Mouse (Mus musculus): ENCODE results near the gene Atp5d. TPM values are rescaled to one million over a fixed set of nuclear protein-coding genes. Genes with fewer than 3 reads are reported as not detected.

The Atp5d gene
- total RNA-seq, 1 experiment = 226 TPM

DNA sequence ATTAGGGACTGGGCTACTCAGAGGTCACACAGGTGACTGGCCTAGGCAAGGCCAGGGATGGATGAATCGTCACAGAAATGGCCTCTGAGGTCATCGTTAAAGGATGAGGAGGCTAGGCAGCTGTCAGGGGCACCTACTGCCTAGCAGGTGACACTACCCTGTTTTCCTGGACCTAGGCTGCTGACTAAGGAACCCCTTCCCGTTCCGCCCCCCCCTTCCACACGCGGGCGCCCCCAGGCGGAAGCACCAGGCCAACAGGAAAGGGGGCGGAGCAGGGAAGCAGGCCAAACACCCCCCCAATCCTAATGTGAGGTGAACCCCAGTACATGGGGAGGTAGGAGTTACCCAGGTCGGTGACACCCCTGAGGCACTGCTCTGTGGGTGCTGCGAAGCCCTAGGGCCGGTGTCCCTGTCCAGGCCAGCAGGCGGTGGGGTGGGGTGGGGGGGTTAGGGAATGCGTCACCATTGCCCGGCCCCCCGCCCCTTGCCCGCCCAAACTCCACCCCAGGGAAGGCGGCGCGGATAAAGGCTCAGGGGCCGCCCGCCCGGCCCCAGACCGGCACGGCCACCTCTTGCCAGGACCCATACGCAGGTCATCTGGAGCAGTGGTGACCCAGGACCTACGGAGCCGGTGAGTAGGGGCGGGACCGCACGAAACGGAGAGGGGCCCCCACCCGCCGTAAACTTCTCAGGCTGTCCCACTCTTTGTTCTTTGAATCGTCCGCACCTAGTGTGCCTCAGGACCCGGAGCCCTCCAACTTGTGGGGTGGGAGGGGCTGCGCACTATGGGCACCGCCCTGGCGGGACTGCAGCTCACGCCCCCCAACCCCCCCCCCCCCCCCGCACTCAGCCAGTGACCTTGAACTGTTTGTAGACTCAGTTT, 9.5 kb downstream of the Atp5d start, which contains the start of gene Midn:
Gene Midn, plus strand, starts transcription at position 554 of the 883 bp plus-strand sequence.
- TF ChIP-seq MAFK (IDR thresholded peaks at IDR 0.05; ENCODE audit: insufficient read depth, low read depth, low read length) (peak; percentile 67; the same call in 1 of the 2 replicates), HCFC1 (IDR thresholded peaks at IDR 0.05; ENCODE audit: borderline replicate concordance, insufficient read depth, low read length) (no peak)
- H3K9ac ChIP-seq (ENCODE audit: insufficient read depth, low read depth, low read length, poor library complexity, severe bottlenecking) = peak within 1 kb of the TSS; percentile 93
- peaks cover 46% of the 10 kb centered on the region for H3K36me3 ChIP-seq (ENCODE audit: control insufficient read depth, insufficient read depth, low read length, poor library complexity, severe bottlenecking)
- H3K9me3 ChIP-seq (ENCODE audit: control insufficient read depth, insufficient read depth, low read depth, low read length) = no peaks in the 10 kb centered on the region
- in situ Hi-C loops (cut with MboI; ENCODE audit: low sequenced_read_pairs in 2 of 2, unreplicated experiment in 2 of 2) = no loop called here
- peak within 1 kb of the TSS; percentile 80 to 83 for H3K4me3 ChIP-seq (ENCODE audit: insufficient read depth in 1 of 2, low read depth in 1 of 2, low read length in 2 of 2, poor library complexity in 1 of 2, severe bottlenecking in 1 of 2)
- no peak for DNase-seq (ENCODE audit: low read depth, low spot score)
- H3K4me1 ChIP-seq (ENCODE audit: control insufficient read depth in 2 of 2, insufficient read depth in 2 of 2, low read length in 2 of 2, poor library complexity in 1 of 2) = peaks cover 0 to 36% of the 10 kb centered on the region in 2 experiments; a peak in 3 of 4 replicates
- peak within 1 kb of the TSS; percentile 98 for H3K27ac ChIP-seq (ENCODE audit: insufficient read depth, low read depth, low read length, poor library complexity, severe bottlenecking)

DNA sequence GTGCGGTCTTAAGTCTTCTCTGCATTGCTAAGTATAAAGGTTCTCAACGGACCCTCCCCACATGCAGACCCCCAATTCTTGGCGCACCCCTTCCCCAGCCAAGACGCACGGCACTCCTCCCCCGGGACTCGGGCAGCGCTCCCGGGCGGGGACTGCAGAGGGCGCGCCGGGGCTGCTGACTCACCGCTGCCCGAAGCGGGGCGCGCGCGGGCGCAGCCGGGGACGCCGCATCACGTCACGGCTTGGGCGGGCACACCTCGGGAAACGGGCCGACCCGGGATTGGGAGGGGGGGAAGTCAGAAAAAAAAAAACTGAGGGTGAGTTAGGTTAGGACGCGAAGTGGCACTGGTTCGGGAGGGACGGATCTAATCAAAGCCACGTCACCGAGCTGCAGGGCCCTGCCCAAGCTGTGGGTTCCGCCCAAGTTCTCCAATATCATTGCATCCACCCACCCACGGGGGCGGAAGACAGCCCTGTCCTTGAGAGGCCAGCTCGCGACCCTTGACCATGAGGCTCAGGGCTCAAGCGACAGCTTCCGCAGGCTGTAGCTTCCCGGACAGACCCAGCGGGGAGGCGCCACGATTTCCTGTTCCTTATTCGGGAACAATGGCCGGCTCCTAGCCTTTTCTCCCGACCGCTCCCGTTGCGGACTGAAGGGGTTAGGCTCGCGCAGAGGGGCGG, 10.3 kb downstream of the Atp5d start:
- Histone ChIP-seq H3K4me1 (ENCODE audit: control insufficient read depth in 2 of 2, insufficient read depth in 2 of 2, low read length in 2 of 2, poor library complexity in 1 of 2) (peaks cover 0 to 38% of the 10 kb centered on the region in 2 experiments; a peak in 3 of 4 replicates), H3K36me3 (ENCODE audit: control insufficient read depth, insufficient read depth, low read length, poor library complexity, severe bottlenecking) (peaks cover 46% of the 10 kb centered on the region)

DNA sequence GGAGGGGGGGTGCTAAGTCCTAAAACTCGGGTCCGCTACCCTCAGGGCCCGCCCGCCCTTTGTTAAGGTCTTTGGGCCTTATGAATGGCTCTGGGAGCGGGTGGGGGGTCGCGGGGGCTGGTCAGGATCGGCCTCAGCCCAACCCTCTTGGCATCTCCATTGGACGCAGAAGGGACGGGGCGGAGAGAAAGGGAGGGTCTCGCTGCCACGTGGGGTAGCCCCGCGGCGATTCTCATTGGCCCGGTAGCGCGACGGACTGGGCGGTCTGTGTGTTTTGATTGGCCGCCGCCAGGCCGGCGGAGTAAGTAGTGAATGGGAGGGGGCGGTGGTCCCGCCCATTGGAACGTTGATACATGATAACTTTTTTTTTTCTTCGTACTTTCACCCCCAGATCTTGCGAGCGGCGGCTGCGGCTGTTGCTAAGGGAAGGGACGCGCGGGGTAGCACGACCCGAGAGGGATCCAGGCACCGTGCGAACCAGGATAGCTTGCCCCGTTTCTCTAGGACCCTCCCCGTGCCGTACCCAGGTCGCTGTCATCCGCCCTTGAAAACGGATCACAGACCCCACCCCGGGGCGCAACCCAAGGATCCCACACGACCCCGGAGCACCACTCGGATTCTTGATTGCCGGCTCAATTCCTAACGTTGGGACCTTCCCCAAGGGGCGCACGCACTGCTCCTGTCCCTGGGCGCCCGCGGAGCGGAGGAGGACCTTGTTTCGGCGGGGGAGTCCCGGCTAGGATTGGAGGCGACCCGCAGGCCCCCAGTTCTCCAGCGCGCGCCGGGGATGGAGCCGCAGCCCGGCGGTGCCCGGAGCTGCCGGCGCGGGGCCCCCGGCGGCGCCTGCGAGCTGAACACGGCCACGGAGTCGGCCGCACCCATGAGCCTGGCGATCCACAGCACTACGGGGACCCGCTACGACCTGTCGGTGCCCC, 11.1 kb downstream of the Atp5d start:
- H3K27ac ChIP-seq (ENCODE audit: insufficient read depth, low read depth, low read length, poor library complexity, severe bottlenecking) = peak overlapping the region; percentile 98
- in situ Hi-C loops (cut with MboI; ENCODE audit: low sequenced_read_pairs in 2 of 2, unreplicated experiment in 2 of 2) = no loop called here
- H3K36me3 ChIP-seq (ENCODE audit: control insufficient read depth, insufficient read depth, low read length, poor library complexity, severe bottlenecking) = peaks cover 46% of the 10 kb centered on the region
- peak overlapping the region; percentile 89 for H3K9ac ChIP-seq (ENCODE audit: insufficient read depth, low read depth, low read length, poor library complexity, severe bottlenecking)
- H3K4me1 ChIP-seq (ENCODE audit: control insufficient read depth in 2 of 2, insufficient read depth in 2 of 2, low read length in 2 of 2, poor library complexity in 1 of 2) = peaks cover 0 to 38% of the 10 kb centered on the region in 2 experiments; a peak in 3 of 4 replicates
- TF ChIP-seq ZC3H11A (IDR thresholded peaks at IDR 0.05; ENCODE audit: borderline replicate concordance, low read depth, low read length) (no peak), HCFC1 (IDR thresholded peaks at IDR 0.05; ENCODE audit: borderline replicate concordance, insufficient read depth, low read length) (no peak), MAFK (IDR thresholded peaks at IDR 0.05; ENCODE audit: insufficient read depth, low read depth, low read length) (no peak), CHD2 (IDR thresholded peaks at IDR 0.05; ENCODE audit: low read depth, low read length) (peak; percentile 66; the same call in 1 of the 2 replicates), ZNF384 (IDR thresholded peaks at IDR 0.05; ENCODE audit: low read depth, low read length) (peak; percentile 94)
- no peaks in the 10 kb centered on the region for H3K9me3 ChIP-seq (ENCODE audit: control insufficient read depth, insufficient read depth, low read depth, low read length)
- DNase-seq (ENCODE audit: low read depth, low spot score) = peak; percentile 97
- H3K4me3 ChIP-seq (ENCODE audit: insufficient read depth in 1 of 2, low read depth in 1 of 2, low read length in 2 of 2, poor library complexity in 1 of 2, severe bottlenecking in 1 of 2) = peak overlapping the region; percentile 80 to 89

More for the DNA sequence above, 10.3 kb downstream of the Atp5d start:
- Histone ChIP-seq H3K4me3 (ENCODE audit: insufficient read depth in 1 of 2, low read depth in 1 of 2, low read length in 2 of 2, poor library complexity in 1 of 2, severe bottlenecking in 1 of 2) (peak overlapping the region; percentile 80 to 83), H3K27ac (ENCODE audit: insufficient read depth, low read depth, low read length, poor library complexity, severe bottlenecking) (peak overlapping the region; percentile 98), H3K9me3 (ENCODE audit: control insufficient read depth, insufficient read depth, low read depth, low read length) (no peaks in the 10 kb centered on the region), H3K9ac (ENCODE audit: insufficient read depth, low read depth, low read length, poor library complexity, severe bottlenecking) (peak overlapping the region; percentile 89)
- in situ Hi-C loops (cut with MboI; ENCODE audit: low sequenced_read_pairs in 2 of 2, unreplicated experiment in 2 of 2) = no loop called here
- no peak; the same call in 1 of the 2 replicates for TF ChIP-seq ZC3H11A (IDR thresholded peaks at IDR 0.05; ENCODE audit: borderline replicate concordance, low read depth, low read length)
- peak; percentile 92 for TF ChIP-seq ZNF384 (IDR thresholded peaks at IDR 0.05; ENCODE audit: low read depth, low read length)
- TF ChIP-seq MAFK (IDR thresholded peaks at IDR 0.05; ENCODE audit: insufficient read depth, low read depth, low read length) = peak; percentile 92
- no peak for TF ChIP-seq CHD2 (IDR thresholded peaks at IDR 0.05; ENCODE audit: low read depth, low read length)
- peak; percentile 54; the same call in 1 of the 2 replicates for TF ChIP-seq HCFC1 (IDR thresholded peaks at IDR 0.05; ENCODE audit: borderline replicate concordance, insufficient read depth, low read length)
- peak; percentile 78 for DNase-seq (ENCODE audit: low read depth, low spot score)
